Mouse (Mus musculus): ENCODE data around the gene Gm5624.
"Not testable (repeated sequence)": the region's sequence is repeated elsewhere in the genome, so short reads cannot be mapped to it uniquely, and the experiment has no call there.

Gene Gm5624

GRCm38 (mm10) chr14:44627737-44628136 lies at the start of gene Gm5624:
TSS of gene Gm5624 (minus strand) at chr14:44627938.
- DNase-seq (ENCODE audit: low spot score in 2 of 2), result not testable (repeated sequence)

DNA sequence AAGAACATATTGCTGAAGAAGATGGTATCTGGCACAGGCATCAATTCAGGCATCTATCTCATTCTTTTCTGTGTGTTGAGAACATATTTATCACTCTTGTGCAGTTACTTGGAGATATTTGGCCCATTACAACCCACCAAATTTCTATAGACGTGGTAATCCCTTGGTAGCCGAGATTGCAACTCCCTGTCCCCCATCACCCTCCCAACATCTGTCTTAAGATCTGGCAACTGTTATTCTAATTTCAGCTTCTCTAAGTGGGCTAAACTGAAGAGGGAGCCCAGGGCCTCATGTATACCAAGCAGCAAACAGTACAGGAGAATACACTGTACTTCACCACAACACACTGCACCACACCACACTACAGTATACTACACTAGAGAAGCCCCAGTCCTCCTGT lies 36.0 kb downstream of the Gm5624 start:
- DNase-seq (ENCODE audit: low spot score in 2 of 2), result peak in 1 of 2 experiments; percentile 0

- not testable (repeated sequence) for DNase-seq (ENCODE audit: low spot score in 2 of 2)
These were observed 44.9 kb downstream of the Gm5624 start, which contains the start of gene Gm8247 for GRCm38 (mm10) chr14:44582853-44583252. TSS of gene Gm8247 (plus strand) at chr14:44583153.

DNA sequence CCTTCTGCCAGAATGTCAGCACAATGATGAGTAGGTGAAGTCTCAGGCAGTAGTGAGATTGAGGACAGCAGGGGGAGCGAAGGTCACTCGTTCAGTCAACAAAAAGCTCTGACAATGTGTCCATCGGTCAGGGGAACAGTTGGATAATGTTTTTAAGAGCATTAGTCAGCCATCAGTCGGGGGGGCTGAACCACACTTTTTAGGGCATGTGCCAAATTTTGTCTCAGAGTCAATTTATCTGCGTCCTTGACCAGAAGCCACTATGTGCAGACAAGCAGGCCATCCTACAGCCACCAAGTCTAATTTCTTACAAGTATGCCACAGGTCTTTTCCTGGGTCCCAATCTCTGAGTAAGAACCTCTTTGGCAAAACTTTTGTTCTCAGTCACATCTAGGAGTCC lies 79.8 kb downstream of the Gm5624 start:
- not testable (repeated sequence) for DNase-seq (ENCODE audit: low spot score in 2 of 2)

DNA sequence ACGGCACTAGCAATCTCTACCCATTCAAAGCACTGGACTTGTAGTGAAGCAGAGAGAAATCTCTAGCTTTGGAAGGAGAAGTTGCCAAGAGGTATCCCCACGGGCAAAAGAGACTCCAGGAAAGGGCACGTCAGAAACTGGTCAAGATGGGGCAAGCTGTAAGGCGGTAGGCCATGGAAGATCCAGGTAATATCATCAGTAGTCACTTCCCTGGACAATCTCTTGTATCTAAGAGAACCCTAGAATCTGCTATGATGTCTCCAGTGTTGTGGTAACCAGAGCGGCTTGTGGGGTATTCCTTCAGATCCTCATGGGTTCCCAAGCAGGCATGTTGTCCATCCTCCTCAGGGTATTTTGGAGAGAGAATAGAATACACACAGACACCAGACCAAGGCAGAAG lies 109.8 kb downstream of the Gm5624 start, which contains the start of gene Gm17093:
Gene Gm17093, plus strand, starts transcription at position 301 of the 400 bp plus-strand sequence.
- DNase-seq (ENCODE audit: low spot score in 2 of 2), result not testable (repeated sequence)
